Comparison of ENCODE assay signal across 8 mouse cellular contexts in the genomic region with DNA sequence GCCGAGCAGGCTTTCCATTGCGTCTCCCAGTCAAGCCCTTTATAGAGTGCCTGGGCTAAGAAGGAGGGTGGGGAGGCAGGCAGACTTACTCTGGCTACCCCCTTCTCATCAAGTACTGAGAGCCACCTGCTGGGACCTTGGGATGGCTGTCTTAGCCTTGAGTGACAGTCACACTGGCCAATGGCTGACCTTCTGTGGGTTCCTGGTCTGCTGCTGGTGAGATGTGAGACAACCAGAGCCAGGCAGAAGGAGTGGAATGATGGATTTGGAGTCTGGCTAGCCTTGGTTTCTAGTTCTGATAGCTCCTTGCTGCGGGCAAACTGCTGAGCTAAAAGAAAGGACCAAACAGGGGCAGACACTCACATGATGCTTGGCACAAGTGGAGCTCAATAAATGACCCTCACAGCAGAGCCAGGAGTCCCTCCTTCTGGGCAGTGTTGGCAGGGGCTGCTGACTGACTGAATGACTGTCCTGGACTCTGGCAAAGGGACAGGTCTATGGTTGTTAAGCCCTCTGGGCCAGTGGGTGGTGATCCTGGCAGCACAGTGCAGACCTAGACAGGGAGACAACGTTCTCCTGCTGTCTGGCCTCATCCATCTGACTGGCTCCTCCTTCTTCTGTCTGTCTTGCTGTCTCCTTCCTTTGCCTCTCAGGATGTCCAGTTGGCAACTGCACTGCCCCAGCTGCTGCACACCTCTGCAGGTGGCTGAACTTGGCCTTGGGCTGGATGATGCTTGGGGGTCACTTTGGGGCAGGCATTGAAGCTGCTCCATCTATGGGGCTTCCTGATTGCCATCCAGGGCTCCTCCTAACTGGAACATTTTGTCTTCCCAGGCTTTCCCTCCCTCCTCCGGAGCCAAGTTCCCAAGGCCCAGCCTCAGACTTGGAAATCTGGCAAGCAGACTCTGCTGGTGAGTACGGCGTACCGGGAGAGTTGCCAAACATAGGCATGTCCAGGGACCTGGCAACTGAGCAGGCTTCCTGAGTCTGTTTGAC. TPM values are rescaled to one million over a fixed set of nuclear protein-coding genes. Genes with fewer than 3 reads are reported as not detected.
DNase-seq lines count a peak whose midpoint lies in the region; ATAC-seq lines count a peak whose summit lies in the region.

No protein-coding gene starts in this region.

- H3K9me3 ChIP-seq in midbrain, embryonic 14.5 days (ENCODE audit: control insufficient read depth, low read length) = no peaks in the 10 kb centered on the region
- no peaks in the 10 kb centered on the region for H3K9me3 ChIP-seq in midbrain, embryonic 15.5 days

- peak; percentile 42 for DNase-seq in midbrain, embryonic 14.5 days
- DNase-seq in adrenal gland, postnatal 36 days = peak; percentile 81
- DNase-seq in gastrocnemius, adult 18-20 months (ENCODE audit: low spot score) = peak; percentile 78
- peak; percentile 68 to 73 for DNase-seq in layer of hippocampus, postnatal 10 days (ENCODE audit: low spot score in 2 of 2)
- peak; percentile 43 for DNase-seq in right cerebral cortex, postnatal 14 days

- no peak overlapping the region for H3K27ac ChIP-seq in midbrain, embryonic 14.5 days (replicated peaks; ENCODE audit: low read depth, low read length)
- H3K27ac ChIP-seq in midbrain, embryonic 15.5 days = no peak overlapping the region

- no peak overlapping the region for H3K4me3 ChIP-seq in midbrain, embryonic 14.5 days (replicated peaks; ENCODE audit: low read depth, low read length)
- no peak overlapping the region for H3K4me3 ChIP-seq in midbrain, embryonic 15.5 days

- H3K36me3 ChIP-seq in midbrain, embryonic 14.5 days (ENCODE audit: control insufficient read depth, insufficient read depth, low read length) = no peaks in the 10 kb centered on the region
- H3K36me3 ChIP-seq in midbrain, embryonic 15.5 days (replicated peaks) = no peaks in the 10 kb centered on the region

- no peaks in the 10 kb centered on the region; the same call in 1 of the 2 replicates for H3K27me3 ChIP-seq in midbrain, embryonic 14.5 days (ENCODE audit: control insufficient read depth, insufficient read depth, low read length)
- no peaks in the 10 kb centered on the region for H3K27me3 ChIP-seq in midbrain, embryonic 15.5 days (replicated peaks)

- no peaks in the 10 kb centered on the region for H3K4me1 ChIP-seq in midbrain, embryonic 14.5 days (ENCODE audit: control insufficient read depth, insufficient read depth, low read length)
- no peaks in the 10 kb centered on the region for H3K4me1 ChIP-seq in midbrain, embryonic 15.5 days

- no peak overlapping the region for H3K4me2 ChIP-seq in midbrain, embryonic 14.5 days (ENCODE audit: low read length)
- no peak overlapping the region for H3K4me2 ChIP-seq in midbrain, embryonic 15.5 days

- ATAC-seq in midbrain, embryonic 14.5 days (ENCODE audit: low FRiP score, low TSS enrichment) = no peak
- no peak for ATAC-seq in midbrain, embryonic 15.5 days (replicated peaks)
- no peak for ATAC-seq in granulocyte monocyte progenitor cell, adult 5-6 weeks (replicated peaks; ENCODE audit: poor library complexity, severe bottlenecking)
- no peak for ATAC-seq in activated CD4-positive, CD25-positive, alpha-beta regulatory T cell, adult 4 months

- no peak overlapping the region for H3K9ac ChIP-seq in midbrain, embryonic 14.5 days (replicated peaks; ENCODE audit: low read length)
- no peak overlapping the region for H3K9ac ChIP-seq in midbrain, embryonic 15.5 days

- 83% methylated on average over 8 of the region's 8 CpGs for WGBS in midbrain, embryonic 14.5 days
- WGBS in midbrain, embryonic 15.5 days = 77% methylated on average over 8 of the region's 8 CpGs

RNA-seq across cellular contexts. Expression of a gene that starts 21.1 kb away (rescaled TPM):
- polyA plus RNA-seq in midbrain, embryonic 14.5 days (2014; fragmentation: Nextera tagmentation; extraction: Ambion mirVana) = not detected in 2 replicates
- polyA plus RNA-seq in midbrain, embryonic 15.5 days (2015; fragmentation: Nextera tagmentation; extraction: Ambion mirVana) = 0.62 TPM in 1 of 2 replicates, not detected in the other
- total RNA-seq in adrenal gland, postnatal 36 days (2021) = under 1 TPM; 0.10 to 0.30 TPM
- total RNA-seq in gastrocnemius, adult 18-20 months (2021) = not detected
- total RNA-seq in layer of hippocampus, postnatal 10 days (2021) = under 1 TPM; 0.25 to 0.83 TPM
- not detected in 2 replicates for total RNA-seq in granulocyte monocyte progenitor cell, adult 5-6 weeks (2014; fragmentation: Nextera tagmentation)
- not detected in 2 replicates for total RNA-seq in granulocyte monocyte progenitor cell, adult 5-6 weeks (2017)
- polyA plus RNA-seq in activated CD4-positive, CD25-positive, alpha-beta regulatory T cell, adult 4 months (2017; shearing (Covaris generic)) = not detected
